Mouse (Mus musculus): Measurements from ENCODE around the gene Gm20388. TPM values are rescaled to one million over a fixed set of nuclear protein-coding genes. Genes with fewer than 3 reads are reported as not detected.
A peak's percentile ranks its signal among the peaks of the same experiment; 100 is the strongest.

Gene Gm20388
- polyA plus RNA-seq, 1 experiment from 2014 or later, result 47.1 TPM

- 81% methylated on average over 9 of the region's 9 CpGs for WGBS (ENCODE audit: missing documents)
- no peak overlapping the region for H3K27ac ChIP-seq
- no peaks in the 10 kb centered on the region for H3K36me3 ChIP-seq (ENCODE audit: inconsistent target)
- no peak overlapping the region for H3K4me3 ChIP-seq (ENCODE audit: inconsistent target)
- no peaks in the 10 kb centered on the region for H3K79me2 ChIP-seq (ENCODE audit: inconsistent target)
Observed at GRCm38 (mm10) chr8:123838496-123838895, 3927.9 kb downstream of the Gm20388 start.

- H3K36me3 ChIP-seq (ENCODE audit: inconsistent target), result no peaks in the 10 kb centered on the region
- no peak overlapping the region for H3K4me3 ChIP-seq (ENCODE audit: inconsistent target)
- 0 out of 2 replicates have a peak, but pooled peaks cover under 1% of the 10 kb centered on the region for H3K79me2 ChIP-seq (ENCODE audit: inconsistent target)
- H3K27ac ChIP-seq, result no peak overlapping the region
- 94% methylated on average over 15 of the region's 15 CpGs for WGBS (ENCODE audit: missing documents)
Observed at GRCm38 (mm10) chr8:123840578-123841345, 3930.1 kb downstream of the Gm20388 start.

GRCm38 (mm10) chr8:123842086-123842485, 3931.4 kb downstream of the Gm20388 start:
- H3K79me2 ChIP-seq (ENCODE audit: inconsistent target), result peaks cover 12% of the 10 kb centered on the region
- H3K27ac ChIP-seq, result no peak overlapping the region
- no peaks in the 10 kb centered on the region for H3K36me3 ChIP-seq (ENCODE audit: inconsistent target)
- WGBS (ENCODE audit: missing documents), result 93% methylated on average over 12 of the region's 12 CpGs
- no peak overlapping the region for H3K4me3 ChIP-seq (ENCODE audit: inconsistent target)

GRCm38 (mm10) chr8:123844341-123844740, 3933.7 kb downstream of the Gm20388 start:
- Histone ChIP-seq H3K4me3 (ENCODE audit: inconsistent target) (no peak overlapping the region), H3K79me2 (ENCODE audit: inconsistent target) (peaks cover 35% of the 10 kb centered on the region), H3K36me3 (ENCODE audit: inconsistent target) (no peaks in the 10 kb centered on the region), H3K27ac (no peak overlapping the region)
- WGBS (ENCODE audit: missing documents), result 92% methylated on average over 7 of the region's 7 CpGs

GRCm38 (mm10) chr8:123845114-123845513, 3934.5 kb downstream of the Gm20388 start:
- 24% methylated on average over 13 of the region's 13 CpGs for WGBS (ENCODE audit: missing documents)
- Histone ChIP-seq H3K27ac (no peak overlapping the region), H3K79me2 (ENCODE audit: inconsistent target) (peaks cover 43% of the 10 kb centered on the region), H3K4me3 (ENCODE audit: inconsistent target) (no peak overlapping the region), H3K36me3 (ENCODE audit: inconsistent target) (no peaks in the 10 kb centered on the region)

GRCm38 (mm10) chr8:123845991-123846390, 3935.3 kb downstream of the Gm20388 start:
- no peaks in the 10 kb centered on the region for H3K36me3 ChIP-seq (ENCODE audit: inconsistent target)
- WGBS (ENCODE audit: missing documents), result 91% methylated on average over 10 of the region's 10 CpGs
- no peak overlapping the region for H3K4me3 ChIP-seq (ENCODE audit: inconsistent target)
- H3K27ac ChIP-seq, result no peak overlapping the region
- H3K79me2 ChIP-seq (ENCODE audit: inconsistent target), result peaks cover 51% of the 10 kb centered on the region

- peaks cover 57% of the 10 kb centered on the region for H3K79me2 ChIP-seq (ENCODE audit: inconsistent target)
- 98% methylated on average over 8 of the region's 12 CpGs for WGBS (ENCODE audit: missing documents)
- no peak overlapping the region for H3K27ac ChIP-seq
- H3K36me3 ChIP-seq (ENCODE audit: inconsistent target), result no peaks in the 10 kb centered on the region
- H3K4me3 ChIP-seq (ENCODE audit: inconsistent target), result no peak overlapping the region
Observed at GRCm38 (mm10) chr8:123846509-123846908, 3935.9 kb downstream of the Gm20388 start.

GRCm38 (mm10) chr8:123847546-123847945, 3936.9 kb downstream of the Gm20388 start:
- H3K4me3 ChIP-seq (ENCODE audit: inconsistent target), result no peak overlapping the region
- H3K36me3 ChIP-seq (ENCODE audit: inconsistent target), result no peaks in the 10 kb centered on the region
- H3K27ac ChIP-seq, result no peak overlapping the region
- peaks cover 67% of the 10 kb centered on the region for H3K79me2 ChIP-seq (ENCODE audit: inconsistent target)
- WGBS (ENCODE audit: missing documents), result 77% methylated on average over 3 of the region's 3 CpGs

- peaks cover 84% of the 10 kb centered on the region for H3K79me2 ChIP-seq (ENCODE audit: inconsistent target)
- WGBS (ENCODE audit: missing documents), result 95% methylated on average over 4 of the region's 4 CpGs
- no peak overlapping the region for H3K27ac ChIP-seq
- no peaks in the 10 kb centered on the region for H3K36me3 ChIP-seq (ENCODE audit: inconsistent target)
- H3K4me3 ChIP-seq (ENCODE audit: inconsistent target), result no peak overlapping the region
Observed at GRCm38 (mm10) chr8:123849352-123849751, 3938.7 kb downstream of the Gm20388 start.

GRCm38 (mm10) chr8:123851590-123851989, 3940.9 kb downstream of the Gm20388 start:
- no peaks in the 10 kb centered on the region for H3K36me3 ChIP-seq (ENCODE audit: inconsistent target)
- no peak overlapping the region for H3K4me3 ChIP-seq (ENCODE audit: inconsistent target)
- H3K79me2 ChIP-seq (ENCODE audit: inconsistent target), result peaks cover 99% of the 10 kb centered on the region
- H3K27ac ChIP-seq, result no peak overlapping the region
- 92% methylated on average over 5 of the region's 5 CpGs for WGBS (ENCODE audit: missing documents)

- peaks cover 95% of the 10 kb centered on the region for H3K79me2 ChIP-seq (ENCODE audit: inconsistent target)
- H3K27ac ChIP-seq, result no peak overlapping the region
- no peak overlapping the region for H3K4me3 ChIP-seq (ENCODE audit: inconsistent target)
- WGBS (ENCODE audit: missing documents), result 73% methylated on average over 1 of the region's 1 CpGs
- H3K36me3 ChIP-seq (ENCODE audit: inconsistent target), result no peaks in the 10 kb centered on the region
Observed at GRCm38 (mm10) chr8:123854252-123854651, 3943.6 kb downstream of the Gm20388 start.

GRCm38 (mm10) chr8:123854733-123855475, 3944.3 kb downstream of the Gm20388 start:
- no peaks in the 10 kb centered on the region for H3K36me3 ChIP-seq (ENCODE audit: inconsistent target)
- peaks cover 89% of the 10 kb centered on the region for H3K79me2 ChIP-seq (ENCODE audit: inconsistent target)
- 96% methylated on average over 9 of the region's 9 CpGs for WGBS (ENCODE audit: missing documents)
- H3K4me3 ChIP-seq (ENCODE audit: inconsistent target), result no peak overlapping the region
- no peak overlapping the region for H3K27ac ChIP-seq

- H3K4me3 ChIP-seq (ENCODE audit: inconsistent target), result no peak overlapping the region; the same call in 1 of the 2 replicates
- H3K27ac ChIP-seq, result no peak overlapping the region
- H3K36me3 ChIP-seq (ENCODE audit: inconsistent target), result no peaks in the 10 kb centered on the region
- 95% methylated on average over 3 of the region's 3 CpGs for WGBS (ENCODE audit: missing documents)
- peaks cover 64% of the 10 kb centered on the region for H3K79me2 ChIP-seq (ENCODE audit: inconsistent target)
Observed at GRCm38 (mm10) chr8:123857361-123857760, 3946.7 kb downstream of the Gm20388 start.

- H3K4me3 ChIP-seq (ENCODE audit: inconsistent target), result peak overlapping the region; percentile 79
- H3K27ac ChIP-seq, result peak overlapping the region; percentile 25
- peaks cover 53% of the 10 kb centered on the region for H3K79me2 ChIP-seq (ENCODE audit: inconsistent target)
- no peaks in the 10 kb centered on the region for H3K36me3 ChIP-seq (ENCODE audit: inconsistent target)
- 1% methylated on average over 17 of the region's 17 CpGs for WGBS (ENCODE audit: missing documents)
Observed at GRCm38 (mm10) chr8:123858574-123858940, 3947.9 kb downstream of the Gm20388 start.

Measured in macrophage (primary cell).